Mouse (Mus musculus): ENCODE measurements around the gene Xkr7. TPM values are rescaled to one million over a fixed set of nuclear protein-coding genes. Genes with fewer than 3 reads are reported as not detected.
A peak's percentile ranks its signal among the peaks of the same experiment; 100 is the strongest.

Xkr7 gene
- not detected in 2 replicates for polyA plus RNA-seq (2014; fragmentation: Nextera tagmentation; extraction: Ambion mirVana)

- ATAC-seq (ENCODE audit: insufficient read depth), result peak; percentile 44; the same call in 1 of the 2 replicates
Measured at GRCm38 (mm10) chr2:153031126-153032082, at the start of gene Xkr7. Xkr7 (plus strand) TSS chr2:153031852.

GRCm38 (mm10) chr2:152985582-152985981, 46.1 kb upstream of the Xkr7 start:
- no peaks in the 10 kb centered on the region for H3K4me1 ChIP-seq (ENCODE audit: insufficient read depth)
- no peak overlapping the region for H3K4me3 ChIP-seq (ENCODE audit: low read depth, low read length)
- H3K27ac ChIP-seq (ENCODE audit: low read depth), result no peak overlapping the region
- DNase-seq, result no peak
- no peak for ATAC-seq (ENCODE audit: insufficient read depth)
- H3K4me2 ChIP-seq, result no peak overlapping the region
- H3K36me3 ChIP-seq (ENCODE audit: insufficient read depth), result no peaks in the 10 kb centered on the region
- H3K27me3 ChIP-seq (ENCODE audit: insufficient read depth, low read length), result no peaks in the 10 kb centered on the region
- no peak overlapping the region for H3K9ac ChIP-seq
- no peaks in the 10 kb centered on the region for H3K9me3 ChIP-seq (ENCODE audit: low read depth, low read length)
- 57% methylated on average over 1 of the region's 1 CpGs for WGBS
- no peak for TF ChIP-seq CTCF (IDR thresholded peaks at IDR 0.05; ENCODE audit: low read depth)

More at GRCm38 (mm10) chr2:153031126-153032082, at the start of gene Xkr7:
- H3K27ac ChIP-seq (ENCODE audit: low read depth), result no peak within 1 kb of the TSS
- DNase-seq, result no peak
- peak within 1 kb of the TSS; percentile 71 for H3K4me2 ChIP-seq
- H3K9ac ChIP-seq, result no peak within 1 kb of the TSS
- H3K4me1 ChIP-seq (ENCODE audit: insufficient read depth), result 0 out of 2 replicates have a peak, but pooled peaks cover 3% of the 10 kb centered on the region
- no peak for TF ChIP-seq CTCF (IDR thresholded peaks at IDR 0.05; ENCODE audit: low read depth)
- H3K9me3 ChIP-seq (ENCODE audit: low read depth, low read length), result no peaks in the 10 kb centered on the region
- H3K4me3 ChIP-seq (ENCODE audit: low read depth, low read length), result peak within 1 kb of the TSS; percentile 38
- H3K27me3 ChIP-seq (ENCODE audit: insufficient read depth, low read length), result peaks cover 42% of the 10 kb centered on the region
- 1% methylated on average over 51 of the region's 54 CpGs for WGBS
- no peaks in the 10 kb centered on the region for H3K36me3 ChIP-seq (ENCODE audit: insufficient read depth)

GRCm38 (mm10) chr2:152991529-152991928, 40.1 kb upstream of the Xkr7 start:
- WGBS, result 82% methylated on average over 9 of the region's 9 CpGs
- H3K27me3 ChIP-seq (ENCODE audit: insufficient read depth, low read length), result no peaks in the 10 kb centered on the region
- no peak for ATAC-seq (ENCODE audit: insufficient read depth)
- H3K27ac ChIP-seq (ENCODE audit: low read depth), result no peak overlapping the region
- no peak for DNase-seq
- no peak overlapping the region for H3K4me3 ChIP-seq (ENCODE audit: low read depth, low read length)
- H3K4me2 ChIP-seq, result no peak overlapping the region
- no peak overlapping the region for H3K9ac ChIP-seq
- H3K36me3 ChIP-seq (ENCODE audit: insufficient read depth), result no peaks in the 10 kb centered on the region
- H3K9me3 ChIP-seq (ENCODE audit: low read depth, low read length), result no peaks in the 10 kb centered on the region
- no peaks in the 10 kb centered on the region for H3K4me1 ChIP-seq (ENCODE audit: insufficient read depth)
- TF ChIP-seq CTCF (IDR thresholded peaks at IDR 0.05; ENCODE audit: low read depth), result no peak

GRCm38 (mm10) chr2:152997046-152997445, 34.6 kb upstream of the Xkr7 start:
- H3K4me2 ChIP-seq, result no peak overlapping the region
- H3K9ac ChIP-seq, result no peak overlapping the region
- WGBS, result 66% methylated on average over 4 of the region's 4 CpGs
- ATAC-seq (ENCODE audit: insufficient read depth) (no peak), DNase-seq (no peak)
- no peaks in the 10 kb centered on the region for H3K36me3 ChIP-seq (ENCODE audit: insufficient read depth)
- no peaks in the 10 kb centered on the region for H3K27me3 ChIP-seq (ENCODE audit: insufficient read depth, low read length)
- H3K9me3 ChIP-seq (ENCODE audit: low read depth, low read length), result no peaks in the 10 kb centered on the region
- H3K27ac ChIP-seq (ENCODE audit: low read depth), result no peak overlapping the region
- no peak for TF ChIP-seq CTCF (IDR thresholded peaks at IDR 0.05; ENCODE audit: low read depth)
- no peak overlapping the region for H3K4me3 ChIP-seq (ENCODE audit: low read depth, low read length)
- no peaks in the 10 kb centered on the region for H3K4me1 ChIP-seq (ENCODE audit: insufficient read depth)

GRCm38 (mm10) chr2:153002492-153003248, 29.0 kb upstream of the Xkr7 start:
- Histone ChIP-seq H3K4me3 (ENCODE audit: low read depth, low read length) (no peak overlapping the region), H3K27ac (ENCODE audit: low read depth) (no peak overlapping the region), H3K4me2 (no peak overlapping the region), H3K36me3 (ENCODE audit: insufficient read depth) (peaks cover 11% of the 10 kb centered on the region; the same call in 1 of the 2 replicates), H3K27me3 (ENCODE audit: insufficient read depth, low read length) (no peaks in the 10 kb centered on the region), H3K9me3 (ENCODE audit: low read depth, low read length) (no peaks in the 10 kb centered on the region), H3K4me1 (ENCODE audit: insufficient read depth) (no peaks in the 10 kb centered on the region), H3K9ac (no peak overlapping the region)
- no peak for DNase-seq
- no peak for ATAC-seq (ENCODE audit: insufficient read depth)
- TF ChIP-seq CTCF (IDR thresholded peaks at IDR 0.05; ENCODE audit: low read depth), result no peak
- 75% methylated on average over 15 of the region's 15 CpGs for WGBS

- ATAC-seq (ENCODE audit: insufficient read depth) (no peak), DNase-seq (no peak)
- Histone ChIP-seq H3K27ac (ENCODE audit: low read depth) (no peak overlapping the region), H3K9ac (no peak overlapping the region), H3K4me3 (ENCODE audit: low read depth, low read length) (no peak overlapping the region), H3K9me3 (ENCODE audit: low read depth, low read length) (no peaks in the 10 kb centered on the region), H3K4me1 (ENCODE audit: insufficient read depth) (no peaks in the 10 kb centered on the region), H3K27me3 (ENCODE audit: insufficient read depth, low read length) (no peaks in the 10 kb centered on the region), H3K36me3 (ENCODE audit: insufficient read depth) (peaks cover 22% of the 10 kb centered on the region), H3K4me2 (no peak overlapping the region)
- no peak for TF ChIP-seq CTCF (IDR thresholded peaks at IDR 0.05; ENCODE audit: low read depth)
- 65% methylated on average over 13 of the region's 13 CpGs for WGBS
Measured at GRCm38 (mm10) chr2:153003681-153004338, 27.8 kb upstream of the Xkr7 start.
